Mouse (Mus musculus) heart, postnatal 4 days (tissue): ENCODE results near the gene Lsamp. TPM values are rescaled to one million over a fixed set of nuclear protein-coding genes. Genes with fewer than 3 reads are reported as not detected.
"Not testable (repeated sequence)": the region's sequence is repeated elsewhere in the genome, so short reads cannot be mapped to it uniquely, and the experiment has no call there.

Experiments
- DNase-seq: peaks from one replicate; pipeline ENCODE4 v3.0.0; 2021
- total RNA-seq, 2 experiments: library from RNA; stranded (reverse); gene quantifications; 2 replicates each; pipeline ENCODE4 v1.2.3; 2021

Gene Lsamp
- total RNA-seq, 2 experiments from 2014 or later: 0.81 to 1.3 TPM

DNA sequence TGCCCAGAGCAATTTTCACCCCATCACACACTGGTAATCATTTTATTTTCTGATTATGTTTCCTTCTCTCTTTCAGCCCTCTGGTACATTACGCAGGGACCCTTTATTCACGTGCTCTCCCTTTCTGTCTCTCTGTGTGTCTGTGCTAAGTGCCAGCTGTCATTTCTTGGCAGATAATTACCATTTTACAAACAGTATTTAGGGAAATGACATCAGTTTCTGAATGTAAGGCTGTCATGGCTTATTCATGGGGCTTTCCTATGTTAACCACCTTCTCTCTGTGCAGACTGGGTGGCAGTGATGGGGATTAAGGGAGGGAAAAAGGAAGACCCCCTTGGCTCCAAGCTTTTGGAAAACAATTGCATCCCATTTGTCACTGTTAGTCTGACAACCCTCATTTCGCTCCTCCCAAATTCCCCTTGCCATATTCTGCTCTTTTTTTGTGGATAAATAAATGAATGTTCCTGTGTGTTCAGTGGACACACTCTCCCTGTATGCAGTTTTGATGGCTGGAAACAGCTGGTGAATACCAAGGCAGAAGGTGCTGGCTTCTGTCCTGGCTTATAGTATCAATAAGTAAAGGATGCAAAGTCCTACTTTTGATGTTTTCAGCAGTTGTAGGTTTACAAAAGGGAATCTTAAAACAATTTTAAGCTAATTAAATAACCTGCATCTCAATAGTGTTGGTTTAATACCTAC, 520.2 kb downstream of the Lsamp start:
- no peak for DNase-seq

DNA sequence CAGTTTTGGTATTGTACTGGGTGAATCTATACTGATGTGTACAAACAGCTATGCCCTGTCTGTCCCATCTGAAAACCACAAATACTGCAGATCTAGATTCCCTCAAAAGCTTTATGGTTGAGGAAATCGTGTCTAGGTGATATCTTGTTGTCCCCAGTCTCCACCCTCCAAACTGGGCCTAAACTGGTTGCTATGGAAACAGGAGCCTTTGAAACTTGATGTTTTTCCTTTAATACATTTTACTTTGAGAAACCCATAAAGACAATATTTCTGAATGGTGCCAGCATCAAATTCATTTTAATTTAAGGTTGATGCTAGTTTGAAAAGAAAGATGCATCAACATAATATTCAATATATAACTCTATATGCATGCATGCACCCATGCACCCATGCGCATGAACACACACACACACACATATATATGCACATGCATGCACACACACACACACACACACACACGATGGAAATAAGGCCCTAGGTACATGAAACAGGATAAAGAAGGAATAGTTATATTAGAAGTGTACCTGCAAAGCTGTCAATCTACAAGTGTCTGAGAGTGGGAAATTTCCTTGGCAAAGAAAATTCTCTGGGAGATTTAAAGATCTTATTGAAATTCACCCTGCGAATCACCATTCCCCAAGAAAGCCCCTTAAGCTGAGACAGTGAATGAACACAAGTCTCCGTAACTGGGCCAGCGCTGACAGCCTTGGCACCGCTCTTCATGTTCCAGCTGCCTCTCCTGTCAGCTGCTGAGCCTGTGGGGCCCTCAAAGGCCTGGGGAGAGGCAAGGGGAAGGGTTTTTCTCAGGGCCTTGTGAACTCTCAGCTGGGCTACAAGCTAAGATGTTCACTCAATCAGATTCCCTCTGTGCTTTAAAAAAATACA, 525.2 kb downstream of the Lsamp start:
- DNase-seq: no peak

DNA sequence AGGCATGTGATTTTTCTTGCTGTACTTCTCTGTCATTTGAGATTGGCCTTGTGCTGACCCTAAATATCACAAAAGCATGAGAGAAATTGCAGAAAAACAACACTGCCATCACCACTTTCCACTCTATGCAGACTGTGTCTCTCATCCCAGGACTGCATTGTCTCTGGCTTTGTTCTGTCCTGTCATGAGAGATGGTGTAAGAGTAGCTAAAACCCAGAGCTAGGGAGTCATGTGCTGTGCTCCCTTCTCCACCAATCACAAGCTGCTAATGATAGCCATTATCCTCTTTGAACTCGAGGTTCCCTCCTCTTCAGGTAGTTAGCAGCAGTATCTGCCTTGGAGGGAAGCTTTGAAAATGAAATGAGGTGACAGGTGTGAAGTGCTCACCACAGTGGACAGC, 552.6 kb downstream of the Lsamp start:
- no peak for DNase-seq

DNA sequence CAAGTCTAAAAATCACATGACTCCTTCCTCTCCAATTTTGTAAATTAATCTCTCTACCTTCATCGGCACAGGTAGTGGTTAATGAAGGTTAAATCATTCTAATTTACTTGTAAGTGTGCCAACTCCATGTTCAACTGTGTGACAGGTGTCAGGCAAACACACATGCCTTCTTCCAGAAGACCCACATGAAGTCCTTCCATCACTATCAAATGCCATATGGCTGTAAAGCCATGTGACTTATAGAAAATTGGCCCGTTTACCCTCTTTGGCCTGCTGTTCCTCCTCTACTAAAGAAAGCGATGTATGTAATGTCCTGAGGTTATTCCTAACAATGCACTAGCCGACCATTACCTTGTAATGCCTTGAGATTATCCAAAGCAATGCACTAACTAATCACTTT, 565.5 kb downstream of the Lsamp start:
- no peak for DNase-seq

DNA sequence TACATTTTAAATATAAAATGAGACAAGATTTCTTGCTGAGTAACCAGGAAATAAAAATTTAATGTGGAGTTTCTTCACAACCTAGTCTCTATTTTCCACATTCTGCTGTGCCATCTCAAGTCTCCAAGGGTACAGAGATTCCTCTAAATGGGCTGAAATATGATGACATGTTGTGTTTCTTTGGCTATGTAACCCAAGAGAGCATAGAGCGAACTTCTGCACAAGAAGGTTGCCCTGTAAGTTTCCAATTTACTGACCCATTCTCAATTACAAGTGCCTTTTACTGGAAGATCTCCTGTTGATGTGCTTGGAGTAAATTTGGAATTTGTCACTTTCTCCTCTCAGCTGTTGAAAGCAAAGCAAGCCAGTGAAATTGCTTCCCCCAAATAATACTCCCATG, 571.4 kb downstream of the Lsamp start:
- DNase-seq: no peak

DNA sequence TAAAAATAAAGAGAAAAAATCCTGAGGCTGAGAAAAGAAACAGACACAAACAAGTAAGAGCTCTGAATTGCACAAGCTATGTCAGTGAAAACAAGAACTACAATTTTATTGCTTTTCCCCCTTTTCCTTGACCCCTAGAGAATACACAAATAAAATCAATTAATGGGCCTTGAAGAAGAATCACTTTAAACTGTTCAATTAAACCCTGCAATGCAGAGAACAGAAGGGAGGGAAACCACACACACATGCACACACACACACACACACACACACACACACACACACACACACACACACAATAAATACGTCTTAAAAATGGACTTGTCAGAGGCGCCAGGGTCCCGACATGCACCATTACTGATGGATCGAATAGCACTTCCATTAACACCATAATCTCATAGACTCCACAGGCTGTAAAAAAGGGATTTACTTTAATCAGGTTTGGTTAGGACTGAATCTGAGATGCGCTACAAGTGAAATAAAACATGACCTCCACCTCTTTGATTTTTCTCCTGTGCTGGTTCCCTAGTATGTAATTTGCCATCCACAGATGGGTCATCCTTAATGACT, 573.6 kb downstream of the Lsamp start:
- no peak for DNase-seq

DNA sequence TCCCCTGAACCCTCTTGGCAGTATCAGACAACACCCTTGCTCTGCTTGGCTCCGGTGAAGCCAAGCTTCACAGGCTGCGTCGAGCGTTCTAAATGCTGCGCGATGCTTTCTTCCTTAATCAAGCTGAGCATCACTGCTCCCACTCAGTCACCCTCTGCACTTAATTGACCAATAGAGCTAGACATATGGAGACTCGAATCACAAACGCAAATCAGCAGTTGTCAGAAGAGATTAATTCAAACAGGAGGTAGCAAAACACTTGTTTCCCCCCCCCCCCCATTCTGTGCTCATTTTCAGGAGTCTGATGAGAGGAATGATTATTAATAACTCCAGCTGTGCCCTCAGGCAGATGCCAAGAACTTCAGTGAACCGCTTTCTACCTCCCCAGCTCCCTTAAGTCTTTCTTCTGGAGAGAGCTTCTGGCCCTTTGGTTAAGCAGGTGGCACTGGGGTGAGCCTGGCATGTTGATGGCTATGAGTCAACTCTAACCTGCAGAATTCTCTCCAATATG, 583.3 kb downstream of the Lsamp start:
- DNase-seq: no peak

DNA sequence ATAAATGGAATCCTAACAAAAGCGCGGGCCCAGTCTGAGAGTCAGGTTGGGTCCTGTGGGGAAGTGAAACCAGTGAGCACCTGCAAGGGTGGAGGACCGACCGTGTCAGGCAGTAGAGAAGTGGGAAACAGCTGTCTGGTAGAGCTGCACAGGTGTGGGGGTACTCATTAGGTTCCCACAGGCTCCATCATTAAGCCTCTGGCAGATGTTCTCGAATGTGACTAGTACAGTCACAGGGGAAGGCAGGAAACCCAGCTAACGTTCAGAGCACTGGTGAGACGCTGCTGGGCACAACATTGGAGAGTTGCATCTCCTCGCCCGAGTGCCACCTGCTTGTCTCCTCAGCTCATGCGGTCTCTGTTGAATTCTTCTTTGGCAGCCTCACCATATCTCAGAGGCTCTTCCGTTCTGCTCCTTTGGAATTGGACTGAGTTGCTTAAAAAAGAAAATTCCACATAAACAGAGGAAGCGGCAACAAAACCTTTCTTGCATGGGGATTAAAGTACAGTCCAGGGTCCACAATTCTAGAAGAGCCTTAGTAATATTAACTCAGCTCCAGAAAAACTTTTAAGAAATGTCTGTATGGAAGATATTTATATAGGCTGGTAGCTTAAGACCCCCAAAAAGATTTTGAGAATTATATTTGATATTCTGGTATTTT, 588.1 kb downstream of the Lsamp start:
- DNase-seq: no peak

DNA sequence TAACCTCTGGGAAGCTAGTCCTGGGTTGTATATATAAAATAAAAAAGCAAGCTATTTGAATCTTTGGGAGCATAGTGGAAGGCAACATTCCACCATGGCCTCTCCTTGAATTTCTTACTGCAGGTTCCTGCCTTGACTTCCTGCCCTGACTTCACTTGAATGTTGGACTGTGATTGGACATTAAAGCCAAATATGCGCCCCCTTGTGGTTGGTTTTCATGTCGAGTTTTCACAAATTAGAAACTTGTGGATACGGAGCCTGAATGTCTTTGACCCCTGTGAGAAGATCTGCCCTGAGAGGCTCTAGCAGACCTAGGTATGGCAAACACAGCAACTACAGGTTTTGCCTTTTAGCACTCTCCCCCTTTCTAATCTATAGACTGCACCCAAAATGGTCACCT, 597.9 kb downstream of the Lsamp start:
- DNase-seq: no peak

DNA sequence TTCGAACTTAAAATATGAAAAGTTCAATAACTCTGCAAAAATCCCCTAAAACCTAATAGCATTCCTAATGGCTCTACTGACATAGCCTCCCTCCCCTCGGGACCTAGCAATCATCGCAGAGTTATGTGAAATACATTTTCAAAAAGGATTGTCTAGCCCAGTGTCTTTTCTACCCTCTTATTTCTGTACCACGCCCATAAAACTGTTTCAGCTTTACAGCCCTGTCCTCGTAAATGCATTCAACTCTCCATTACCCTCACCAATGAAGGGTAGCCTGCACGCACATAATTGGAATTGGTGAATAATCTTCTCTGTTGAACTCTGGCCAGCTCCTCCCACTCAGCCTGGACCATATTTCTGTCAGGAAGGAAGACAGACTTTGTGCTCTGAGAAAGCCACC, 609.0 kb downstream of the Lsamp start:
- DNase-seq: no peak

DNA sequence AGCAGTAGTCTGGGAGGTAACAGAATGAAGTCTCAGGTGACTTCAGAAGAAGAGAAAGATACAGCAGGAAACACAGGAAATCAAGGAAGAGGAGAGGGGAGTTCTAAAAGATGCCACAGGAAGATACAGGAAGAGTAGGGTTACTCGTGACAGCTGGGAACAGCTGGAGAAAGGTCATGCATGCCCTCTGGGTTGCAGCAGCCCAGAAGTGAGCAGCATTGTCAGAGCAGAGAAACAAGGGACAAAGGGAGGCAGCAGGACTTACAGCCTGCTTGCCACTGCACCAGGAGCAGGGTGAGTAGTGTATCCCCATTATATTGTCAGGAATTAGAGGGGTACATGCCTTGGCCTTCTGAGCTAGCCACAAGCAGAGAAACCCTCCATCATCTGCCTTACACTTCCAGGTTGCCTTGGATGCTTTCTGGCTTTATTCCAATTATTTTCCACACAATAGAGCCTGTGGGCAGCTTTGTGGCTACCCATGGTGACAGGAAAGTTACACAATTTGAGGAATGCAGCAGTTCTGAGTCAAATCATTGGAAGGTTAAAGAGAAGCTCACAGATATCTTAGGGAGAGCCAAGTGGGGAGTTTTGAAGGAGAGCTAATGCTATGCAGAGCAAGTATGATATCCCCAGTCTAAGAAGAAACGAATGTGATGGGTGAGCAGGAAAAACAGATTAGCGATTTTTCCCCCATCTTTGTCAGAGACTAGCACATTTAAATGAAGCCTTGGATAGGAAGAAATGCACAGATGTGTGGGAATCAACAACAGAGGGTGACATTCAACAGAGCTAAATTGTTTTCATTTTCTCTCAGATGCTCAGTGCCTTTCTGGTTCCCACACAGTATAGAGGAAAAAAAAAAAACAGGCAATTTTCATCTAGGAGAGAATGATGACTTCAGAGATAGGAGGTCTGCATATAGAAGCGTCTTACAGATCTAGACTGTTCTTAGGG, 617.5 kb downstream of the Lsamp start:
- no peak for DNase-seq

DNA sequence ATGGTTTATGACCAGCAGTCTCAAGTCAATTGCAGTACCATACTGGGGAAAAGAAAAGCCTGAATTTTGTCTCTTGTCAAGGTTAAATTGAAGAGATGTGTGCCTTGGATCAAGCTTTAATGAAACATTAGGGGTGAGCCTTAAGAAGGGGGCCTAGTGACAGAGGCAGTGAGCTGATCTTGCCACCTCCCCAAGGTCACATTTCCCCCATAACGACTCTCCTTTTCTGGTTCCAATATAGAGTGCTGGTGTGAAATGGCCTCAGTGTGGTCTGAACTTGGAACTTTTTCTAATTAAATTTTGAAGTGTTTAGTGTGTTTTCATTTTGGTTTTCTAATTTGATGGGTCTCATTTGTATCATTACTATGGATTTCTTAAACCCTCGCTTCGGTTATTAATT, 623.3 kb downstream of the Lsamp start:
- DNase-seq: no peak

DNA sequence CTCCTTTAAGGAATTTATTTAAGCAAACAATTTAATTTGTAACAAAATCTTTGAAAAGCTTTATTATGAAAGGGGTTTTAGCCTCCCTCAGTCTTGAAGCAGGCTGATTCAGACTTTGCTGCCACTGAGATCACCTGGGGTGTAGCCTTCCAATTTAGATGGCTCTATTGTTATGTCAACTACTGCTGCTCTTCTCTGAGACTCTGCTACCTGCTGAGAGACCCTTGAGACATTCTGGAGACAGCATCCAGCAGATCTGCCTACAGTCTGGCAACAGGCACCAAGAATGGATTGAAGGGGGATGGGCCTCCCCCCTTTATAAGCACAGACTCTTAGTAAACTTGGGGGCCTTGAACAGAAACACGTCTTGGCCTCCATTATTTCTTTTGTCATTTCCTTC, 632.5 kb downstream of the Lsamp start:
- not testable (repeated sequence) for DNase-seq

DNA sequence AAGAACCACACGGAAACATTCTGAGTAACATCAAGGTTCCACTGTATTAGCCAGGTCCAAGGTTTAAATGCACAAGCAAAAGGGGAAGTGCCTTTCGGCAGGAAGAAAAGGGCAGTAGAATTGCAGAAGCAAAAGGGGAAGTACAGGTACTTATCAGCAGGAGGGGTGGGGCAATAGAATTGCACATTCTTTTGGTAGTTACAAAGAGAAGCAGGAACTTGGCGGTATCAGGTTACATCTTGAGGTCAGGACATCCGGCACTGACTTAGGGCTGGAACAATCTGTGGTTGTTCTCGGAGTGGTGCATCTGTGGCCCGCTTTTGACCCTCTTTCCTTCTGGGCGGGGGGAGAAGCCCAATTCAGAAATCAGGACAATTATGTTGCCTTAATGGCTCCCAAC, 636.9 kb downstream of the Lsamp start:
- DNase-seq: not testable (repeated sequence)

DNA sequence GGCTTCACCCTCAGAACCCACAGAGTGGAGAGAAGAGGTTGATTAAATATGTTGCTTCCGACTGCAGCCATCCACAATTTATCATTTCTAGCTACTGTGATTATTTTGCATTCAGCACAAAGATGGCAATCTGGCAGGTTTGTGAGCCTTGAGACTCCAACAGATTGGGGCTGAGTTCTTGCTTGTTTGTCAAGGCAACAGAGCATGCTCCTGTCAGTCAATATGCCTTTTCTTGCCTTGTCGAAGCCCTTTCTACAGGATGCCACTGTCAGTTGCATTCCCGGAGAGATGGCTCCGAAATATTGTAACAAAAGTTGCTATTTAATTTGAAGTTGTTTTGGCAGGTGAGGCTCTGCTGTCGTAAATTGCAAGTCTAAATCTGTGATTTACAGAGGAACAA, 643.0 kb downstream of the Lsamp start:
- DNase-seq: no peak

DNA sequence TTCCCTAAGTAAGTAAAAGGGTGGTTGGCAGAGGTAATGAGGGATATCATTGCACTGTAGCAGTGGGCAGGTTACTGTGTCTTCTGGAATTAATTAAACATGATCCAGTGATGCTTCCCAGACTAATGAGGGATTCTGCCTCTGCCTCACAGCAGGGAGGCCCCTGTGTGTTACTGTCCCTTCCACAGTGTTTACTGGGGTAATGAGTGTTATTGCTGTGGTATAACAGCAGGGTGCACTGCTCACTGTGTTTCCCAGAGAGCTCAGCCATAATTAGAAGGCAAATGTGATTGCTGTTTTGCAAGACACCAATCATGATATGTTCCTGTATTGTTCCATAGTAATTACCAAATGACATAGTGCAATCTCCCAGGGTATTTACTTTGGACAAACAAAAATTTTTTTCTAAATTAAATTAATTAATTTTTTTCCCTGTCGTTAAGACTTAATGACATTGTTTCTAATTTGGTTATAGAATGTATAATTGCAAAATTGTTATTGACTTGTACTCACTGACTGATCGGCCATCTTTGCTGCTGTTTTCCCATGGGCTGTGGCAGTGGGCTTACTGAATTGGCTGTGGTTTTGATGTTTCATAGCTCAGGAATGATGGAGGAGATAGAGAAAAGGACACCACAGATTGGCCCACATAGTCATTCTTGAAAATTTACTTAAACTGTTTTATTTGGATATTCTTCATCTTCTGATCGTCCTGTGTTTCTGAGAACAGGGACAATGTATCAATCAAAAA, 655.6 kb downstream of the Lsamp start:
- DNase-seq: no peak

DNA sequence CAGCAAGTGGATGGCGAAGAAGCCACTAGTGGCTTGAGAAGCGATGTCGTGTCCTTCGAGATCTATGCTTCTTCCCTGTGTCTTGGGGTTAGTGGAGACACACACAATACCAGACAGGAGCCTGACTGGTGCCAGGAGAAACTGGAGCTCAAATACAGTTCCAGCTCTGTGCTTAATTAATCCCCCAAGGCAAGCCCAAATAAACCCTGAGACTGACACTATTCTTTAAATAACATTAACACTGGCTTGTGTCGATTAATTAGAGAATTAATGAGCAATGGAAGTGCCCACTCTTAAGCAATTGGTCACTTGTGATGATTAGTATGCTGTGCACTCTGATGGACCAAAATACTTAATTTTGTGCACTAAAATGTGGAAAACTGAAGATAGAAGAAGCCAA, 668.6 kb downstream of the Lsamp start:
- DNase-seq: no peak

DNA sequence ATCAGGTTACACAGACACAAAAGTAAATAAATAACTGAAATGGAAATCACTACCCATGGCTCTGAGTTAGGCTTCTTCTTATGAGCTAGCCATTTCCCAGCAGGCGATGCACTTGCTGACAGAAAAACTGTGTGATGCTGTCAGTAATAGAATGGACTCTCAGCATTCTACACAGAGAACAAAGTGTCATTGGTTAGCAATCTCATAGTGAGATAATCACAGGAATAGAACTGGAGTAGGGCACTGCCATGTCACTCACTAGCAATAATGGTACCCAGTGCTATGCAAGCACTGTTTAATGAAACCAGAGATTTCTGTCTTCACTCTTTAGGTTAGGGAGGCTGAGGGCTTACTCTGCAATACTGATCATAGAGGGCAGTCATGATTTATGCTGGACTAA, 669.3 kb downstream of the Lsamp start:
- no peak for DNase-seq

DNA sequence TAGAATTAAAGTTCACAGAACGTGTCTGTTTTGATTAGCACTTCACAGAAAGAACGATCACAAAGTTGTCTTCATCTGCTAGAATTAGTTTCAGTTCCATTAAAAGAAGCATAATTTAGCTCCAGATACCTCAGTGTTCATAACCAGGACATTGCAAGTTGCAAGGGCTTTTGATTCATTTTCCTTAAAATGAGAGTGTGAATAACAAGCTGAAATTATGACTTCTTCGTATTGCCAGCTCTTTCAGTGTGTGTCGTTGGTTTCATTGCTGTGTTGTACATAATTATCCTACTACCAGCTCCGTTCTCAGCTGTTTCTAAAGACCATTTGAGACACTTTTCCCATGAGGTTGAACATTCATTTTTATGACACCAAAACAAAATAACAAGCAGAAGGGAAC, 672.2 kb downstream of the Lsamp start:
- no peak for DNase-seq

DNA sequence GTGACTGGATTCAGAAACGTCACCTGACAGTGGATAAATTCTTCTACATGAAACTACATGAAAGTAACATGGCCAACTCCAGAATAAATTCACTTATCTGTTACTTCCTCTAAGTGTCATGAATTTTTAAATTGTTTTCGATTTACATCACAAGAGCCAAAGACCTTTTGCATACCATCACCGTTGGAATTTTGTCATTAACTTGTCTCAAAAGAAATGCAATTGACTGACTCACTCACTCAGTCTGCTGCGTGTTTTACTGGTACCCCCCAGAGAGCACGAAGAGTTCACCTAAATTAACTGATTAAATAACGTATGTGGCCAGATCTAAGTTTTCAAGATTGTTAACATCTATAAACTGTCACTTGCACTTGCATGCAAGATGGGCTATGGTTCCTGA, 672.7 kb downstream of the Lsamp start:
- DNase-seq: no peak

DNA sequence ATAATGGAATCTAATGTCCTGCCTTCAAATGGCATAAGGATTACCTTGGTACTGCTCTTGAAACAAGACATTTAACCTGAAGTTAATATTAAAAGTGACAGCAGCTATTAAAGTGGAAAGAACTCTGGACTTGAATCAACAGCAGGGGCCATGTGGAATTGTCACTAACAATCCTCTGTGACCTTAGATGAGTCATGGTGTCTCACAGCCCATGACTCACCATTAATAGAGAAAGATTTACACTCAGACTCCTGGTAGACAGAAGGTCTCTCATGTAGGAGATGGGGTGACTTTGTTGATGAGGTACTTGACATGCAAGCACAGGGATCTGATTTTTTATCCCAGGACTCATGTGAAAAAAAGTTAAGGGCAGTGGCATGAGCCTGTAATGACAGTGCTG, 701.4 kb downstream of the Lsamp start:
- DNase-seq: no peak
